Mouse (Mus musculus): ENCODE measurements around the gene Lilrb4a. TPM values are rescaled to one million over a fixed set of nuclear protein-coding genes. Genes with fewer than 3 reads are reported as not detected.

Gene Lilrb4a
- polyA plus RNA-seq, 1 experiment from 2014 or later, result 0.36 TPM

- WGBS, result 52% methylated on average over 3 of the region's 3 CpGs
- no peak overlapping the region for H3K27ac ChIP-seq
- no peaks in the 10 kb centered on the region for H3K36me3 ChIP-seq
- H3K27me3 ChIP-seq (ENCODE audit: insufficient read depth, poor library complexity, severe bottlenecking), result no peaks in the 10 kb centered on the region
- no peaks in the 10 kb centered on the region for H3K9me3 ChIP-seq
- no peak overlapping the region for H3K4me3 ChIP-seq
- H3K4me1 ChIP-seq, result 0 out of 2 replicates have a peak, but pooled peaks cover 4% of the 10 kb centered on the region
- no peak for DNase-seq (ENCODE audit: low spot score)
Observed at GRCm38 (mm10) chr10:51529497-51529896, 38.7 kb downstream of the Lilrb4a start.

- H3K4me1 ChIP-seq, result 0 out of 2 replicates have a peak, but pooled peaks cover 4% of the 10 kb centered on the region
- no peaks in the 10 kb centered on the region for H3K9me3 ChIP-seq
- H3K36me3 ChIP-seq, result no peaks in the 10 kb centered on the region
- no peak for DNase-seq (ENCODE audit: low spot score)
- no peak overlapping the region for H3K27ac ChIP-seq
- H3K4me3 ChIP-seq, result no peak overlapping the region
- no peaks in the 10 kb centered on the region for H3K27me3 ChIP-seq (ENCODE audit: insufficient read depth, poor library complexity, severe bottlenecking)
- WGBS, result 86% methylated on average over 7 of the region's 7 CpGs
Observed at GRCm38 (mm10) chr10:51530813-51531212, 40.1 kb downstream of the Lilrb4a start.

Other genes starting within 250 kb of the Lilrb4a start
- 0.67 TPM in 1 of 2 replicates, not detected in the other for gene Gm49339, start 10.3 kb upstream of the Lilrb4a start, polyA plus RNA-seq (2016; fragmentation: Nextera tagmentation; extraction: Ambion mirVana)
- gene Lilr4b, start 10.3 kb upstream of the Lilrb4a start, polyA plus RNA-seq (2016; fragmentation: Nextera tagmentation; extraction: Ambion mirVana), result not detected in 2 replicates
- gene Fam162b, start 99.6 kb downstream of the Lilrb4a start, polyA plus RNA-seq (2016; fragmentation: Nextera tagmentation; extraction: Ambion mirVana), result 0.32 and 2.5 TPM in 2 replicates
- gene Gprc6a, start 140.5 kb downstream of the Lilrb4a start, polyA plus RNA-seq (2016; fragmentation: Nextera tagmentation; extraction: Ambion mirVana), result not detected in 2 replicates
- gene Rfx6, start 186.8 kb downstream of the Lilrb4a start, polyA plus RNA-seq (2016; fragmentation: Nextera tagmentation; extraction: Ambion mirVana), result 0.68 TPM in 1 of 2 replicates, not detected in the other

All from heart, embryonic 10.5 days (tissue).